Mouse (Mus musculus): ENCODE results near the gene Pdxdc1.
"Not testable (repeated sequence)": the region's sequence is repeated elsewhere in the genome, so short reads cannot be mapped to it uniquely, and the experiment has no call there.

Pdxdc1 gene

GRCm38 (mm10) chr16:13812152-13812551, 90.8 kb downstream of the Pdxdc1 start:
- no peak for DNase-seq

- no peak for DNase-seq
Measured at GRCm38 (mm10) chr16:13808410-13808809, 94.5 kb downstream of the Pdxdc1 start.

GRCm38 (mm10) chr16:13807616-13808015, 95.3 kb downstream of the Pdxdc1 start:
- DNase-seq: no peak

- DNase-seq: no peak
Measured at GRCm38 (mm10) chr16:13804666-13805065, 98.3 kb downstream of the Pdxdc1 start.

GRCm38 (mm10) chr16:13801231-13801630, 101.7 kb downstream of the Pdxdc1 start:
- no peak for DNase-seq

- no peak for DNase-seq
Measured at GRCm38 (mm10) chr16:13796746-13797175, 106.2 kb downstream of the Pdxdc1 start.

- not testable (repeated sequence) for DNase-seq
Measured at GRCm38 (mm10) chr16:13793441-13793840, 109.5 kb downstream of the Pdxdc1 start.

GRCm38 (mm10) chr16:13785932-13786331, 117.0 kb downstream of the Pdxdc1 start:
- DNase-seq: no peak
